Mouse (Mus musculus) myocyte (in vitro differentiated cells): Measurements from ENCODE around the gene I830077J02Rik. TPM values are rescaled to one million over a fixed set of nuclear protein-coding genes. Genes with fewer than 3 reads are reported as not detected.

ENCODE experiments used
- H3K27me3 ChIP-seq: one replicate; pipeline ENCODE4 v1.6.1; 2011; ENCODE audit not compliant: control insufficient read depth, insufficient read depth, insufficient read length
- H3K36me3 ChIP-seq: one replicate; pipeline ENCODE4 v1.6.1; 2011; ENCODE audit not compliant: control insufficient read depth, insufficient read depth
- H3K4me2 ChIP-seq: one replicate; pipeline ENCODE4 v1.6.1; 2011; ENCODE audit warnings: low read depth, control low read depth
- H3K4me3 ChIP-seq: one replicate; pipeline ENCODE4 v1.5.1; 2011; ENCODE audit warnings: mild to moderate bottlenecking, control low read depth, moderate library complexity
- H3K79me2 ChIP-seq: one replicate; pipeline ENCODE4 v1.6.1; 2011; ENCODE audit not compliant: control insufficient read depth, insufficient read depth
- H3ac ChIP-seq: one replicate; pipeline ENCODE4 v1.6.1; 2011; ENCODE audit not compliant: control insufficient read depth, insufficient read length
- CEBPB ChIP-seq: IDR thresholded peaks from 2 replicates; pipeline ENCODE4 v1.6.1; 2011; ENCODE audit warnings: mild to moderate bottlenecking, moderate library complexity; ENCODE audit not compliant: poor library complexity, insufficient read depth, severe bottlenecking
- E2F4 ChIP-seq: IDR thresholded peaks from one replicate; pipeline ENCODE4 v1.6.1; 2011; ENCODE audit warnings: mild to moderate bottlenecking, control low read depth, moderate library complexity; ENCODE audit not compliant: insufficient read depth
- MAX ChIP-seq: IDR thresholded peaks from one replicate; pipeline ENCODE4 v1.6.1; 2011; ENCODE audit warnings: low read depth, mild to moderate bottlenecking, control low read depth
- MYOD1 ChIP-seq, 3 experiments: IDR thresholded peaks; one replicate each; pipeline ENCODE4 v1.6.1; 2011; ENCODE audit warnings: control low read depth in 2 of 3, low read depth in 2 of 3, mild to moderate bottlenecking in 2 of 3, moderate library complexity in 1 of 3; ENCODE audit not compliant: insufficient read length in 2 of 3, control insufficient read depth in 1 of 3
- MYOG ChIP-seq, 3 experiments: IDR thresholded peaks; one replicate each; pipeline ENCODE4 v1.6.1; 2011; ENCODE audit warnings: control low read depth in 2 of 3, low read depth in 2 of 3, mild to moderate bottlenecking in 2 of 3; ENCODE audit not compliant: insufficient read length in 2 of 3, control insufficient read depth in 1 of 3, insufficient read depth in 1 of 3
- POLR2A ChIP-seq: IDR thresholded peaks from one replicate; pipeline ENCODE4 v1.6.1; 2011; ENCODE audit warnings: low read depth, mild to moderate bottlenecking, control low read depth, moderate library complexity; ENCODE audit not compliant: insufficient read length
- POLR2AphosphoS2 ChIP-seq: IDR thresholded peaks from one replicate; pipeline ENCODE4 v1.6.1; 2011; ENCODE audit warnings: low read depth, control low read depth; ENCODE audit not compliant: insufficient read length
- REST ChIP-seq: IDR thresholded peaks from one replicate; pipeline ENCODE4 v1.6.1; 2011; ENCODE audit warnings: mild to moderate bottlenecking, control low read depth, moderate library complexity; ENCODE audit not compliant: insufficient read depth, insufficient read length
- SRF ChIP-seq: IDR thresholded peaks from one replicate; pipeline ENCODE4 v1.6.1; 2011; ENCODE audit warnings: low read depth; ENCODE audit not compliant: control insufficient read depth, insufficient read length
- TCF12 ChIP-seq: IDR thresholded peaks from one replicate; pipeline ENCODE4 v1.6.1; 2011; ENCODE audit warnings: mild to moderate bottlenecking, control low read depth; ENCODE audit not compliant: poor library complexity, insufficient read depth, severe bottlenecking
- TCF3 ChIP-seq: IDR thresholded peaks from one replicate; pipeline ENCODE4 v1.6.1; 2011; ENCODE audit warnings: low read depth, control low read depth; ENCODE audit not compliant: insufficient read length
- USF1 ChIP-seq: IDR thresholded peaks from one replicate; pipeline ENCODE4 v1.6.1; 2011; ENCODE audit warnings: low read depth, mild to moderate bottlenecking, control low read depth, moderate library complexity
- polyA plus RNA-seq: library from polyadenylated mRNA; unstranded; fragments of >200 nt; fragmentation: generic; extraction: Trizol; gene quantifications from one replicate; pipeline ENCODE4 v1.2.1, GENCODE M21; 2012; ENCODE audit warnings: missing spikeins

I830077J02Rik gene
- polyA plus RNA-seq, 1 experiment: 0.07 TPM

DNA sequence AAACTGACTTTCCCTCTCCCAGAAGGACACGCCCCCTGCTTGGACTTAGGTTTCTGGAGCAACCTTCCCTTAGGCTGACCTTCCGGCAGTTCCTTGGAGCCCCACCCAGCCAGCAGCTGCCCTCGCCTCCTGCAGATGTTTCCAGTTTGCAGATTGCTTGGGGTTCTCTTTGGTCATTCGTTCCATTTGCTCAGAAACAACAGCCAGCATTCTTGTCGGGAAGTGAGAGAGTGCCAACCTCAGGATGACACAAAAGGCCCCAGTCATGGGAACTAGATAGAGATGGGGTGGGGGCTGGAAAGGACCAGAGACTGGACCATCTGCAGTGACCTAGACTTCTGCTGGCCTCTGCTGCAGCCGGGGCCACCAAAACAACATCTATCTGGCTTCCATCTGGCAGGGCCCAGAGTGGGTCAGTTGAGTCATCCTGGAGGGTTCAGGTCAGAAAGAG is 38.5 kb downstream of the I830077J02Rik start:
- Histone ChIP-seq H3K27me3 (no peaks in the 10 kb centered on the region), H3K4me2 (peak overlapping the region; percentile 55), H3K4me3 (no peak overlapping the region), H3K36me3 (no peaks in the 10 kb centered on the region), H3K79me2 (no peaks in the 10 kb centered on the region), H3ac (no peak overlapping the region)
- no peak for TF ChIP-seq MAX
- TF ChIP-seq USF1: no peak
- TF ChIP-seq POLR2A: no peak
- no peak for TF ChIP-seq POLR2AphosphoS2
- TF ChIP-seq E2F4: no peak
- no peak for TF ChIP-seq REST
- TF ChIP-seq TCF12: no peak
- TF ChIP-seq CEBPB: no peak
- TF ChIP-seq TCF3: no peak
- no peak for TF ChIP-seq MYOD1 (IDR thresholded peaks at IDR 0.05; ENCODE audit: control insufficient read depth in 1 of 3, insufficient read length in 2 of 3, low read depth in 2 of 3)
- TF ChIP-seq SRF: no peak
- TF ChIP-seq MYOG (IDR thresholded peaks at IDR 0.05; ENCODE audit: control insufficient read depth in 1 of 3, insufficient read depth in 1 of 3, insufficient read length in 2 of 3, low read depth in 2 of 3): no peak

DNA sequence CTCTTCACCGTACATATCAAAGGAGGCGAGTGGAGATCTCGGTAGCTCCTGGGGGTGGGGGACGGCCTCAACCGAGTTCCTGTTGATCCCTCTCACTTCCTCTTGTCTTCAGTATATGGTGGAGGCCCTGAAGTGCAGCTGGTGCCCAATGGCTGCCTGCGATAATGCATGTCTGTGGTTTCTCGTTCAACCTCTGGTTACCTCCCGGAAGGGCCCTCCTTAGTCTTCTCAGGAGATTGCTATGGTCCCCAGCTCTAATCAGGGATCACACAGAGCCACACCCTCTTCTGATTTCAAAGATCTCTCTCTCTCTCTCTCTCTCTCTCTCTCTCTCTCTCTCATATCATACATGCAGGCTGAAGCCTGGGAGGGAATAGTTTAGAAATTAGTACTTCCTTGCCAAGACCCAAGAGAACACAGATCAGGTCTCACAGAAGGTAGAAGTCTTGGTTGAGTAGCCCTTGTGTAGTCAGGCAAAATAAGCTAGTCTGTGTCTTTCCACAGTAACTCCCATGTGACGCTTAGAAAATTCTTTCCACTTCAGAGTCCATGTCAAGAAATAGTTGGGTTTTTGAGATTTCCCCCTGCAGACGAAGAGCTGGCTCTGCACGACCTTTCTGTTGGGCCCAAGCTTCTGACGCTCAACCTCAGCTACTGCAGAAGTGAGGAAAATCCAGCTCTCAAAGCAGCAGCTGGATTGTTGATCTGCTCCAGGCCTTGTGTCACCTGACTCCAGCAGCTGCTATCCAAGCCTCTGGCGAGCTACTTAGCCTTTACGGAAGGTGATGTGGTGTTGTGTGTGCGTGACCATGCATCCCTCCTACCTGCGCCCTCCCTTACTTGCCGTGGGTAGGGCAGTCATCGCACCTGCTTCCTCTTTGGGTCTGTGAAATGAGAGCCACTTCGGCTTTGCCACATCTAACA is 39.6 kb downstream of the I830077J02Rik start:
- H3ac ChIP-seq: no peak overlapping the region

DNA sequence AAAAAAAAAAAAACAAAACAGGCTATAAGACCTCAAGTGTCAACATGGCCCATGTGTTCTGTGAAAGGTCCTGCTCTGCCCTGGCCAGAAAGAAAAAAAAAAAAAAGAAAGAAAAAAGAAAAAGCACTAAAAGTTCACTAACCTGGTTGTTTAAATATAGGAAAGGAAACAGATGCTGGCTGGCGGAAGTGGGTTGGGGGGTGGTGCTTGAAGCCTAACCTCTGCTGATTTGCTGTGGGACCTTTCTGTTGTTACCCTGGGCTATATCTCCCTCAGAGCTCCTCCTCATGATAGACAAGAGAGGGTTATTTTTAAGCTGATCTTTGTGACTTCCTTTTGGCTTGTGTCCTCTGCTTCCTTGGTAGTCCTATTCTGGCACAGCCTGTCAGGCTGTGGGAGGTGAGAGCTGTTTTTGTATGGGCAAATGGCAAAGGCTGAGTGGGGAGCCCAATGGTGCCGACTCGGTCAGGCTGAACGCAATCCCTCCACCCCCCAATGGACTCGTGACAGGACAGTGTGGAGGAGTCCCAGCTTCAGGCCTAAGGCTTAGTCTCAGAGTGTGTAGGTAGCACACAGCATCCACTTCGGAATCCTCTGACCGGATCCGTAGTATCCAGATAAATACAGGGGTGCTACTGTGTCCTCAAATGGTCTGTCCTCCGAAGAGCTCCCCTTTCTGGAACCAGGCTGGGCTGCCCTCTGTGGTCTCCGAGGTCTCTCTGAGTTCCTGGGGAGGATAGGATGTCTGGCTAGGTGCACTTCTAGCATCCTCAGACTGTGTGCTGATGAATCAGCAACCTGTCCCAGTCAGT is 40.5 kb downstream of the I830077J02Rik start:
- Histone ChIP-seq H3K4me2 (peak overlapping the region; percentile 8), H3K79me2 (no peaks in the 10 kb centered on the region), H3ac (no peak overlapping the region), H3K4me3 (no peak overlapping the region), H3K27me3 (no peaks in the 10 kb centered on the region), H3K36me3 (no peaks in the 10 kb centered on the region)
- TF ChIP-seq USF1 (no peak), POLR2A (no peak), TCF12 (no peak)

More for the DNA sequence above, 39.6 kb downstream of the I830077J02Rik start:
- TF ChIP-seq CEBPB (no peak), MYOG (IDR thresholded peaks at IDR 0.05; ENCODE audit: control insufficient read depth in 1 of 3, insufficient read depth in 1 of 3, insufficient read length in 2 of 3, low read depth in 2 of 3) (no peak), E2F4 (no peak), POLR2AphosphoS2 (no peak), TCF3 (no peak), USF1 (no peak), TCF12 (no peak), POLR2A (no peak), MYOD1 (IDR thresholded peaks at IDR 0.05; ENCODE audit: control insufficient read depth in 1 of 3, insufficient read length in 2 of 3, low read depth in 2 of 3) (no peak), SRF (no peak), MAX (no peak), REST (no peak)
- H3K4me2 ChIP-seq: no peak overlapping the region
- no peaks in the 10 kb centered on the region for H3K27me3 ChIP-seq
- no peak overlapping the region for H3K4me3 ChIP-seq
- no peaks in the 10 kb centered on the region for H3K79me2 ChIP-seq
- no peaks in the 10 kb centered on the region for H3K36me3 ChIP-seq

DNA sequence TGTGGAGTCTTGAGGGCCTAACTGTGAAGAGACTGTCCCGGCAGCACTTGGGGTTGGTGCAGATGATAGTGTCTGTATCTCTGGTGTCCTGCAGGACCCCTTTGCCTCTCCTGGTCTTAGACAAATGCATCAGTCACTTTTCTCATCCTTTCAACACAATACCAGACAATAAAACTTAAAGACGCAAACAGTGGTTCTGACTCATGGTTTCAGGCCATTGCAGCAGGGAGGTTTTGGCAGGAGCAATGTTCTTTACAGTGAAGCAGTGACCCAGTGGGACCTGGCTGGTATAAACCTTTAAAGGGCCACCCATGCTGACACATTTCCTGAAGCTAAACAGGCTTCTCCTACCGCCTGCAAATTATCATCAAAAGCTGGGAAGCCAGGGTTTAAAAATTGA is 41.3 kb downstream of the I830077J02Rik start:
- H3K27me3 ChIP-seq: no peaks in the 10 kb centered on the region
- H3K4me2 ChIP-seq: peak overlapping the region; percentile 12
- H3ac ChIP-seq: no peak overlapping the region
- TF ChIP-seq SRF (no peak), E2F4 (no peak), CEBPB (peak; percentile 78), POLR2AphosphoS2 (no peak)
- no peaks in the 10 kb centered on the region for H3K79me2 ChIP-seq
- H3K4me3 ChIP-seq: no peak overlapping the region
- no peaks in the 10 kb centered on the region for H3K36me3 ChIP-seq

DNA sequence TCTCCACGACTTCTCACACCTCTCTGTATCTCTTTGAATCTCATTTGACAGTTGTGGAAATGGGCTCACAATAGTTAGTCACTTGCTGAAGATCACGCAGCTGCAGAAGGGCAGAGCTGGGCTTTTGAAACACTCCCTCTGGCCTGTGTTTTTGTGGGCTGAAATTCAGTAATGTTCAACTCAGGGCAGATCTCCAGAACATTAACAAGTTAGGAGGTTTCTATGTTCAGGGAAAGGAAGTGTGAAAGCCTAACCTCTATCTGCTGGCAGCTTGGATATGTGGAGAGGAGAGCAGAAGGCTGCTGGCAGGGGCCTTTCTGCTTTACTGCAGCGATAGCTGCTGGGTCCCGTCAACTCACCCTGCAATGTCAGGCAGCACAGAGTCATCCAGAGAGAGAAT is 42.2 kb downstream of the I830077J02Rik start:
- Histone ChIP-seq H3ac (no peak overlapping the region), H3K36me3 (no peaks in the 10 kb centered on the region), H3K27me3 (no peaks in the 10 kb centered on the region), H3K4me2 (peak overlapping the region; percentile 12), H3K4me3 (no peak overlapping the region), H3K79me2 (no peaks in the 10 kb centered on the region)
- TF ChIP-seq MYOG (IDR thresholded peaks at IDR 0.05; ENCODE audit: control insufficient read depth in 1 of 3, insufficient read depth in 1 of 3, insufficient read length in 2 of 3, low read depth in 2 of 3) (no peak), REST (no peak)
